Mouse (Mus musculus): ENCODE measurements at regions not wholly inside any gene's neighbourhood (a gene's known extent, or its start where the extent isn't known, plus 50 kb on each side); places are given as distances from the start of the nearest gene placed in this dataset.

DNA sequence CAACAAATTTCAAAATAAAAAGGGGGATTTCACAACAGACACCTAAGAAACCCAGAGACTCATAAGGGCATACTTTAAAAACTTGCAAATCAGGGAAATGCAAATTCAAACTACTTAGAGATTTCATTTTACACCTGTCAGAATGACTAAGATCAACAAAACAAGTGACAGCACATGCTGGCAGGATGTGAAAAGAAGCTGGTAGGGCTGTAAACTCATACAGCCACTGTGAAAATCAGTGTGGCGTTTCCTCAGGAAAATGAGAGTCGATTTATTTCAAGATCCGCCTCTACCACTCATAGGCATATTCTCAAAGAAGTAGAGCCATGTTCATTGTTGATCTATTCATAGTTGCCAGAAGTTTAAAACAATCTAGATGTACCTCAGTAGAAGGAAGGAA, 133.6 kb upstream of the Veph1 start:
- no peak for DNase-seq (ENCODE audit: low spot score)

DNA sequence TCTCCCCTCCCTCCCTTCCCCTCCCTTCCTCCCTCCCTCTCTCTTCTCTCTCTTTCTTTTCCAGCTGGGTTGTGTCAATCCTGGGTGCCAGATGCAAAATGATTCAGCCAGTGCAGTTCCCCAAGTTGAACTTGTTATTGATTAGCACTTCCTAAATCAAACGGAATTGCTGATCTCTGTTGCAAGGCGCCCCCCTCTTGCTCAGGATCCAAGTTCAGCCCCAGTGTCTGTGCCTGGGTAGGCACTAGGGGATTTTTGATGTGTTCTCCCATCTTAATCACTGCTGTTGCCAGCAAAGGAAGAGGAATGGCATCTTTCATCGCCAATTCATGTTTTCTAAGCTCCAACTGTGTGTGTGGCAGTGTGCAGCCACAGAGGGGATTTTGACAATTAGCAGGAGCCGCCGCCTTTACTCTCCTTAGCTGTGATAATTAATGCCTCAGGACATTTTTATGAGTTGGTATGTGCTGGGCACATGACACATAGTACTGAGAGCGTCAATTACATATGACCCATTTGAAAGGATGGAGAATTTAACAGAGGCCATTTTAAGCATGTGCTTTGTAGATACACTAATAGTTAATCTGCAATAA, 125.9 kb upstream of the Veph1 start:
- no peak for DNase-seq (ENCODE audit: low spot score)

DNA sequence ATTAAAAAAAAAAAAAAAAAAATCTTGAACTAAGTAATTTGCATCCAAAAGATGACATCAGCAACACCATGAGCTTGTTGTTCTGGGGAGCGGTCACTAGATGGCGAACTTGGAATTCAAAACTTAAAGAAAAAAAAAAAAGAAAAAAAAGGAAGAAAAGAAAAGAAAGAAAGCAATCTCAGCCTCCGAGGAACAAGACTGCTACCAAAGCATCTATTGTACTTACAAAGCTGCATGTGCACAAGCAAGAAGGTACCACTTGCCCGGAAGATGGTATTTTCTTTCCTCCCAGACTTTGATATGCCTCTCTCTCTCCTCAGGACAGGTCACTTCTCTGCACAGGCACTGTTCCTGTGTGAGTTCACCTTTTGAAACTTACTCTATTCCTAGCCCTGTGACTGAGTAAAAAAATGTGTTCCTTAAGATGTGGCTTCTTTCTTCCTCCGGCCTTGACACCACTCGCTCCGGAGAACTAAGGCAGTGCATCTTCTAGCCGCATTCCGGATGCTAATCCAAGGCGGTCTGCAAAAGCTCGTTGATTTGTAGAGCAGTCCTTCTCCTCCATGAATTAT, 114.2 kb upstream of the Veph1 start:
- DNase-seq (ENCODE audit: low spot score): peak; percentile 79

DNA sequence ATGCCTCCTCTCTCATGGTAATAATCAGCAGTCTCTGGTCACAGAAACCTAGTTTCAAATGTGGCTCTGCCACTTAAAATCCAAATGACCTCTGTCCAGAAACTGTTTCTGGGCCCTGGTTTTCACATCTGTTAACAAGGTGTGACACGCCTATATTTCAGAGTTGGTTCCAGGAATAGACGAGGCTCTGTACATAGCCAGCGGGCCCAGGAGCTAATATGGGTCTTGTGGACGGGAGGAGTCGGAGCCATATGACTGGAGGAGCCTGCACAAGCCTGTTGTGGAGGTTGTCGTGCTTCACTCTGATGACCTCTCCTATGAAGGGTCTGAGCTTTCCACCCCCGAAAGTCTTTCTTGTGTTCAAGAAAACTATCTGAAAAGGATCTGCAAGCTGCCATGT, 112.2 kb upstream of the Veph1 start:
- no peak for DNase-seq (ENCODE audit: low spot score)

DNA sequence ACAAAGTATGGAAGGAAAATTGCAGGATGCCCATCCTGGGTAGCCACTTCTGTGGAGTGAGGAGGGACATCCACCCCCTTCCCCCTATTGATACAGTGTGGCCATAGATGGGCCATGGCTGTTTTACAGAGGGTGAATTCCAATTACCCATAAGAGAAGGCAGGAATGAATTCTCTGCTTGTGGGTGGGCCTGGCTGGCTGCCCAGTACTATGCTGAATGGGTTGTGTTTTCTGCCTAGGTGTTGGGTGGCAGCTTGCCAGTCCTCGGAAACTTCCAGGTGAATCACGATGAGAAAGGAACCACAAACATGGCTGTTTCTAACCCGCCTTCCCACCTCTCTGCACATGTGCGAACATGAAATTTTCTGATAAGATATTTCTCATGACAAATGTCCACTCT, 109.0 kb upstream of the Veph1 start:
- DNase-seq (ENCODE audit: low spot score): no peak

DNA sequence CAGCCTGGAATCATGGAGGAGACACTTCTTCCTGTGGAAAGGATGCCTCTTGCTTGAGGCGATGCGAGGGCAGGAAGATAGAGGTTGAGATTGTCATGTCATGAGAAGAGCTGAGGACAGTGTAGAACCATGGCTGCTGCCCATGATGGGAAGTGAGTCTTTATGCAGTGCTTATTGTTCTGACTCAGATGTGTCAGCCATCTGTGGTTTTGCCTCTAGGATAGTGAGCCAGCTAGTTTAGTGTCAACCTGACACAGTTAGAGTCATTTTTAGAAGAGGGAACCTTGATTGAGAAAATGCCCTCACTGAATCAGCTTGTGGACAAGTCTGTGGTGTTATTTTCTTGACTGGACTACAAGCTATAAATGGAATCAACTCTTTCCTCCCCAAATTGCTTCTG, 107.1 kb upstream of the Veph1 start:
- no peak for DNase-seq (ENCODE audit: low spot score)

- peak; percentile 75 for DNase-seq (ENCODE audit: low spot score)
Measured at GRCm38 (mm10) chr3:66400791-66401568, 104.3 kb upstream of the Veph1 start.

GRCm38 (mm10) chr3:66398214-66399150, 101.8 kb upstream of the Veph1 start:
- no peak for DNase-seq (ENCODE audit: low spot score)

- DNase-seq (ENCODE audit: low spot score): no peak
Measured at GRCm38 (mm10) chr3:66375088-66375910, 78.7 kb upstream of the Veph1 start.

GRCm38 (mm10) chr3:66374603-66375002, 78.0 kb upstream of the Veph1 start:
- DNase-seq (ENCODE audit: low spot score): no peak

DNA sequence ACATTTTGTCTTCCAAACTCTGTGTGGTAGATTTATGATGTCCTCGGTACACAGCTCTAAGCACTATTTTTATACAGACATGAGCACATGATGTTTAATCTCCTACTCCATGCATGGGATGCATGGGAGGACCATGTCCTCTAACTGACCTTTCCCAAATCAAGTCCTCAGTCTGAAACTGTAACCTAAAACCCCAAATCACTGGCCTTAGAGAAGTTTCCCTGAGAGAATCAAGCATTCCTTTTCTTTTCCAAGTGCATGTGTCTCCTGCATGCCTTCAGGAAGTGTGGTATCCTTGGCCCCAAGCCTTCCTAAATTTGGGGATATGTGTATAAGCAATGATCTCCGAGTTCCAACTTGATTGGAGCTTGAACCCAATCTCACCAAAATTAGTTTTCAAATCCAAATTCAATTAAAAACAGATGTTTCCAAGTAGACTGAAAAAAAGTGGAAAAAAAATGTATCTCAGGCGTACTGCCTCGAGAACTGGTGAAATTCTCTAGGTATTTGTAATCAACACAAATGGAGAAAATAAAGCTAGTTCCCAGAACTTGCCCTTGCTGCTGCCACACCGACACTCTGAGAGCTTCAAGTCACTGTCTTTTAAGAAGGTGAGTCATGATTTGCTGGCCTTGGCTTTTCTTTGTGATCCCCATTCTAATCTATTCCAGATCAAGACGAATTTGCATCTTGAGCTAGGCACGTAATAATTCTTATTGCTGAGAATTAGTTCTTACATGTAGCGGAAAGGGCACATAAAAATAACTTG, 77.4 kb upstream of the Veph1 start:
- DNase-seq (ENCODE audit: low spot score): peak; percentile 19

All from adipocyte (in vitro differentiated cells).